Mouse (Mus musculus) hindbrain, embryonic 11.5 days (tissue): ENCODE measurements at regions not wholly inside any gene's neighbourhood (a gene's known extent, or its start where the extent isn't known, plus 50 kb on each side); places are given as distances from the start of the nearest gene placed in this dataset.

Source experiments
- ATAC-seq: fragments of 200-750 bp; cut with Nextera tagmentation; 2 replicates; pipeline ENCODE4 v1.8.0; 2017; ENCODE audit warnings: mild to moderate bottlenecking, moderate TSS enrichment, moderate library complexity; ENCODE audit not compliant: low FRiP score
- DNase-seq: peaks from one replicate; pipeline ENCODE4 v3.0.0-alpha.2; 2015; ENCODE audit warnings: low spot score
- H3K27ac ChIP-seq: fragments of 300-500 bp; sonication (generic); 2 replicates; pipeline ENCODE4 v1.5.1; 2014; ENCODE audit warnings: mild to moderate bottlenecking, low read depth, low read length
- H3K27me3 ChIP-seq: fragments of 300-500 bp; sonication (generic); 2 replicates; pipeline ENCODE4 v1.6.1; 2014; ENCODE audit warnings: mild to moderate bottlenecking, low read length, moderate library complexity, mixed read lengths; ENCODE audit not compliant: control insufficient read depth, insufficient read depth
- H3K36me3 ChIP-seq: fragments of 300-500 bp; sonication (generic); 2 replicates; pipeline ENCODE4 v1.6.1; 2014; ENCODE audit warnings: mild to moderate bottlenecking, low read length, moderate library complexity, mixed read lengths; ENCODE audit not compliant: control insufficient read depth, insufficient read depth
- H3K4me1 ChIP-seq: fragments of 300-500 bp; sonication (generic); replicated peaks from 2 replicates; pipeline ENCODE4 v1.6.1; 2014; ENCODE audit warnings: low read length, mixed read lengths; ENCODE audit not compliant: control insufficient read depth, insufficient read depth
- H3K4me2 ChIP-seq: fragments of 300-500 bp; sonication (generic); replicated peaks from 2 replicates; pipeline ENCODE4 v1.6.1; 2014; ENCODE audit warnings: mild to moderate bottlenecking, low read depth, low read length
- H3K4me3 ChIP-seq: fragments of 300-500 bp; sonication (generic); 2 replicates; pipeline ENCODE4 v1.5.1; 2014; ENCODE audit warnings: low read depth, low read length
- H3K9ac ChIP-seq: fragments of 300-500 bp; sonication (generic); 2 replicates; pipeline ENCODE4 v1.6.1; 2014; ENCODE audit warnings: low read depth, low read length
- H3K9me3 ChIP-seq: fragments of 300-500 bp; sonication (generic); 2 replicates; pipeline ENCODE4 v1.6.1; 2016; ENCODE audit warnings: low read length; ENCODE audit not compliant: control insufficient read depth
- WGBS: fragments of 180-500 bp; shearing (Covaris S2); extraction: QIAGEN DNeasy Blood & Tissue Kit; methylation state at CpG from one replicate; pipeline ENCODE4 v1.1.7; 2014; 5-methylcytosine and 5-hydroxymethylcytosine counted together

DNA sequence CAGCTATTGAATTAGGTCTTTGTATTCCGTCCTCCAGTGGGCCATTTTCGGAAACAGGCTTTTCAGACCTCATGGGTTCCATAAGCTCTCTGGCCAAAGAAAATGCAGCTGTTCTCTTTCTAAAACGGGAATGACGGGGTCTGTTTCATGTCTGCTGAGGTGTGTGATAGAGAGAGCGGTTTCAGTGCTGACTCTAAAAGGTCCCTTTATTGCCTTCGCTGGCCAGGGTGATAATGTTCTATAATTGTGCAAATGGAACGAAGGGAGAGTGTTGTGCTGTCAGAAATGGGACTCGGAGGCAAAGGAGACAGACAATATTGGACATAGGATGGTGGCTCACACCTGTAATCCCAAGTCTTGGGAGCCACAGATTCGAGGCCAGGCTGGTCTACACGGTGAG, 53.5 kb upstream of the Osbpl8 start:
- no peak for ATAC-seq

DNA sequence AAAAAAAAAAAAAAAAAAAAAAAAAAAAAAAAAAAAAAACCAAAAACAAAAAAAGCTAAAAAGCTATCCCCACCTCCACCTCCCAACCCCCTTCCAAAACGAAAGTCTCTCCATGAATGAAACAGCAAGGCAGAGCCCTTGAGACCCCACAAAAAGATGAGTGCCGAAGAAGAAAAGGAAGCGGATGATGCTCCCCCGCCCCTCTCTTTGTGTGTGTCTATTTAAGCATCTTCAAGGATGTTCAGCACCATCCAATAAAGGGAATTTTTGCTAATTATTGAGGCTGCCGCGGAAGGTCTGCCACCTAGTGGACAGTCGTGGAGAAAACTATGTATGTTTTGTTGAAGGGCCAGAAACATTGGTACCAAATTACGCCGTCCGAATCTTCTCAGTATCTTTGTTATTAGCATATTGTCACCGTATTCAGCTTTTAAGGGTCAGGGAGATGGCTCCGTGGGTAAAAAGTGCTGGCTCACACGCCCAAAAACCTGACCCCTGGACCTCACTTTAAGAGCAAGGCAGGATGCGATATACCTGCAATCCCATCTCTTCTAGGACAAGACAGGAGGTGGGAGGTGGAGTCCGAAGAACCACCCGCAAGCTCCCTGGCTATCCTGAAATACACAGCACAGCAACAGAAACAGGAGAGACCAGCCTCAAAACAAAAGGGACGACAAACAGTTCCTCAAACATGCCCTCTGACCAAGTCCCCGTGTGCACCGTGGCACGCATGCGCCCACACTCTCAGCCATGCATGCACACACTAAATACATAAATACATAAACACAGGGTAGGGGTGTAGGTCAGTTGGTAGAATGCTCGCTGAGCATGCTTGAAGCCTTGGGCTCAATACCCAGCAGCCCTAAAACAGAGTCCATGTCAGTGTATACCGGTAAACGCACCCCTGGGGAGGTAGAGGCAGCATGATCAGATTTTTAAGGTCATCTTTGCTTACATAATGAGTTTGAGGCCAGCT, 55.6 kb upstream of the Osbpl8 start:
- no peak overlapping the region for H3K9ac ChIP-seq
- H3K27me3 ChIP-seq: no peaks in the 10 kb centered on the region
- H3K36me3 ChIP-seq: no peaks in the 10 kb centered on the region
- no peaks in the 10 kb centered on the region for H3K9me3 ChIP-seq
- no peaks in the 10 kb centered on the region for H3K4me1 ChIP-seq
- H3K27ac ChIP-seq: no peak overlapping the region
- ATAC-seq (peak; percentile 58; the same call in 1 of the 2 replicates), DNase-seq (peak; percentile 79)
- WGBS: 48% methylated on average over 24 of the region's 24 CpGs
- H3K4me3 ChIP-seq: no peak overlapping the region
- no peak overlapping the region for H3K4me2 ChIP-seq

More for the DNA sequence above, 53.5 kb upstream of the Osbpl8 start:
- H3K9ac ChIP-seq: no peak overlapping the region
- no peaks in the 10 kb centered on the region for H3K9me3 ChIP-seq
- no peak overlapping the region for H3K27ac ChIP-seq
- no peak overlapping the region for H3K4me2 ChIP-seq
- no peak overlapping the region for H3K4me3 ChIP-seq
- no peaks in the 10 kb centered on the region for H3K4me1 ChIP-seq
- no peaks in the 10 kb centered on the region for H3K27me3 ChIP-seq
- H3K36me3 ChIP-seq: no peaks in the 10 kb centered on the region
- 86% methylated on average over 10 of the region's 10 CpGs for WGBS
- DNase-seq: no peak

DNA sequence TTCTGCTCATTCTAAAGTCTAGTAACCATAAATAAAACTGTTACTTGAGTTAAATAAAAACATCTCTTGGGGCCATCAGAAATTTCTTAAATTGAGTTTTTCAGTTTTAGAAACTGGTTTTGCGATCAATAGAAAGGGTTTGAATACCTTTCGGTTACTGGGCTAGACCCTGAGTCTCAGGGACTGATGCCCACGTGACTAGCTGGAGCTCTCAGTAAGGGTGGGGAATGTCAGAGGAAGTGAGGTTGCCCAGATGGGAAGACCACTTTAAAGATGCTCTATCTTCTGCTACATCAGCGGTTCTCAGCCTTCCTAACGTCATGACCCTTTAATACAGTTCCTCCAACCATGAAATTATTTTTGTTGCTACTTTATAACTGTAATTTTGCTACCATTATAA, 56.7 kb upstream of the Osbpl8 start:
- no peaks in the 10 kb centered on the region for H3K36me3 ChIP-seq
- H3K9ac ChIP-seq: no peak overlapping the region
- DNase-seq (no peak), ATAC-seq (no peak)
- no peaks in the 10 kb centered on the region for H3K27me3 ChIP-seq
- WGBS: 84% methylated on average over 5 of the region's 5 CpGs
- H3K27ac ChIP-seq: no peak overlapping the region
- H3K9me3 ChIP-seq: no peaks in the 10 kb centered on the region
- H3K4me2 ChIP-seq: no peak overlapping the region
- no peaks in the 10 kb centered on the region for H3K4me1 ChIP-seq
- no peak overlapping the region for H3K4me3 ChIP-seq

DNA sequence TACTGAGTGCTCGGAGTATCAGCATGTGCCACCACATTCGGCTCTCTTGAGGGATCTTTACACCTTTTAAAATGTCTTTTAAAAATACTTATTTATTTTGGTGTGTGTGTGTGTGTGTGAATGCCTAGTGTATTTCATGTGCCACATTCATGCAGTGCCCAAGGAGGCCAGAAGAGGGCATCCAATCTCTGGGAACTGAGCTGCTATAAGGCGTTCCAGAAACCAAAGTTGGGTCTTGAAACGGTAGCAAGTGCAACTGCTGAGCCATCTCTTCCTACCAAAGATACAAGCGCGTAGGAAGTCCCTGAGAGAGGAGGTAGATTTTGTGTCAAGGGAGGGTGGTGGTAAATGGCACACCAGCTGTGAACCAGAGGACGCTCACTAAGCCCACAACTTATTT, 57.2 kb upstream of the Osbpl8 start:
- no peak overlapping the region for H3K4me3 ChIP-seq
- DNase-seq (peak; percentile 66), ATAC-seq (no peak)
- H3K27me3 ChIP-seq: no peaks in the 10 kb centered on the region
- H3K9ac ChIP-seq: no peak overlapping the region
- no peak overlapping the region for H3K4me2 ChIP-seq
- no peak overlapping the region for H3K27ac ChIP-seq
- WGBS: 73% methylated on average over 7 of the region's 7 CpGs
- H3K4me1 ChIP-seq: no peaks in the 10 kb centered on the region
- H3K9me3 ChIP-seq: no peaks in the 10 kb centered on the region
- no peaks in the 10 kb centered on the region for H3K36me3 ChIP-seq

DNA sequence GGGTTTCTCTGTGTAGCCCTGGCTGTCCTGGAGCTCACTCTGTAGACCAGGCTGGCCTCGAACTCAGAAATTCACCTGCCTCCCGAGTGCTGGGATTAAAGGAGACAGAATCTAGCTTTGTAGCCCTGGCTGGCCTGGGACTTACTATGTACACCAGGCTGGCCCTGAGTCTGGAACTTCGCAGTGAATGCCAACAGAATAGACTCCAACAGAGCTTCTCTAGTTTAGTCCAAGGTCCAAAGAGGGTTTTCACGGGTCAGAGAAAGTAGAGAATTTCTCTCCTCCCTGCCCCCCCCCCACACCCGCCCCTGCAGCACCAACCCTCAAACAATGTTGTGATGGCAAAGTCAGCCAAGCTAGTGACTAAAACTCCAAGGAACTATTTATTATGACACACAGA, 58.1 kb upstream of the Osbpl8 start:
- no peak overlapping the region for H3K4me3 ChIP-seq
- no peaks in the 10 kb centered on the region for H3K9me3 ChIP-seq
- H3K27ac ChIP-seq: no peak overlapping the region
- no peaks in the 10 kb centered on the region for H3K27me3 ChIP-seq
- H3K4me1 ChIP-seq: no peaks in the 10 kb centered on the region
- no peak for ATAC-seq
- no peak overlapping the region for H3K4me2 ChIP-seq
- DNase-seq: no peak
- no peak overlapping the region for H3K9ac ChIP-seq
- H3K36me3 ChIP-seq: no peaks in the 10 kb centered on the region
- WGBS: 81% methylated on average over 5 of the region's 5 CpGs

DNA sequence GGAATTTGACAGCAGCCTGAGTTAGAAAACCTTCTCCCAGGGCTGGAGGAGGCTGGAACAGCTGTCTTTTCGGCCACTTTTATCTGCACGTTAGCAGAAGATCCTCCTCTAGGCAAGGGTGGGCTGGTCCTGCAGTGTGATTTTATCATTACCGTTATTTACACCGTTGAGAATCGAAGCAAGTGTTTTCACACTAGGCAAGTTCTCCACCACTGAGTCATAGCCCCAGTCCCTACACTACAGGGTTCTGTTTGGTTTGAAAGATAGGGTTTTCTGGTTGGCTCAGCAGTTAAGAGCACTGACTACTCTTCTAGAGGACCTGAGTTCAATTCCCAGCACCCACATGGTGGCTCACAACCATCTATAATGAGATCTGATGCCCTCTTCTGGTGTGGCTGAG, 58.9 kb upstream of the Osbpl8 start:
- no peak overlapping the region for H3K4me2 ChIP-seq
- H3K9ac ChIP-seq: no peak overlapping the region
- no peaks in the 10 kb centered on the region for H3K36me3 ChIP-seq
- H3K4me1 ChIP-seq: no peaks in the 10 kb centered on the region
- 88% methylated on average over 5 of the region's 5 CpGs for WGBS
- no peak for ATAC-seq
- no peaks in the 10 kb centered on the region for H3K27me3 ChIP-seq
- no peak overlapping the region for H3K27ac ChIP-seq
- H3K9me3 ChIP-seq: no peaks in the 10 kb centered on the region
- no peak for DNase-seq
- H3K4me3 ChIP-seq: no peak overlapping the region

DNA sequence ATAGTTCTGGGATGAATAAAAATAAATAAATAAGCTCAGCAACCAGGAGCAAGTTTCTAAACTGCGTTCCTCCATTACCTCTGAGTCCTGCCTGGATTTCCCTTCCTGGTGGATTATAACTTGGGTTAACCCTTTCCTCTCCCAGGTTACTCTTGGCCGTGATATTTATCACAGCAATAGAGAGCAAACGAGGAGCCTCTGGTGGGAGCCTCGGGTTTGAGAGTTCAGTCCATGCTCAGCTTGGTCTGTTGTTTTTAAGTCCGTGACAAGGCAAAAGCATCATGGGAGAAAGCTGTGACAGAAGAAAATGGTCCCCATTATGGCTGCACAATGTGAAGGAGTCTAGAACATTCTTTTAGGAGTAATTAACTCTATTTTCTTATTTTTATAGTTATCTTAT, 61.0 kb upstream of the Osbpl8 start:
- Histone ChIP-seq H3K27me3 (no peaks in the 10 kb centered on the region), H3K4me2 (no peak overlapping the region), H3K9me3 (no peaks in the 10 kb centered on the region), H3K36me3 (no peaks in the 10 kb centered on the region), H3K9ac (no peak overlapping the region), H3K4me1 (no peaks in the 10 kb centered on the region), H3K4me3 (no peak overlapping the region), H3K27ac (no peak overlapping the region)
- DNase-seq: no peak
- no peak for ATAC-seq
- 87% methylated on average over 5 of the region's 5 CpGs for WGBS

DNA sequence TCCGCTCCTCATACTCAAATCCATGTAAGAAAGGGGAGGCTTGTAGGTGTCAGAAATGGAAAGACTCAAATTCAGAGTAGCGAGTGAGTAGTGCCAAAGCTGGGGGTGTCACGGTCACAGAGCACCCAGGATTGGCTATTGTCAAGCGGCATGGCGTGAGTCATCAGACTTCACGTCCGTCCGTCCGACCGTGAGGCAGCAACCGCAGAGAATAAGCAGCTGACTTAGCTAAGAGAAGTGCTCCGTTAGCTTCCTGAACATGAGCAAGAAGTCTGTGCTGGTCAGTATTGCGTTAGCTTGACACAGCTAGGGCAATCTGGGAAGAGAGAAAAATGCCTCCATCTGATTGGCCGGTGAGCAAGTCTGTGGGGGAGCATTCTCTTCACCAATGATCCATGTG, 61.5 kb upstream of the Osbpl8 start:
- DNase-seq: no peak
- no peak overlapping the region for H3K9ac ChIP-seq
- H3K4me1 ChIP-seq: no peaks in the 10 kb centered on the region
- no peak overlapping the region for H3K4me2 ChIP-seq
- no peaks in the 10 kb centered on the region for H3K36me3 ChIP-seq
- no peaks in the 10 kb centered on the region for H3K9me3 ChIP-seq
- ATAC-seq: no peak
- H3K27me3 ChIP-seq: no peaks in the 10 kb centered on the region
- no peak overlapping the region for H3K4me3 ChIP-seq
- no peak overlapping the region for H3K27ac ChIP-seq
- 83% methylated on average over 14 of the region's 14 CpGs for WGBS
